Mouse (Mus musculus) yolk sac, embryonic 10.5 days (tissue): ENCODE data around the gene Dtnb.
A peak's percentile ranks its signal among the peaks of the same experiment; 100 is the strongest.
"Not testable (repeated sequence)": the region's sequence is repeated elsewhere in the genome, so short reads cannot be mapped to it uniquely, and the experiment has no call there.

ENCODE experiments used
- DNase-seq: peaks from one replicate; pipeline ENCODE4 v3.0.0-alpha.2; 2017; ENCODE audit warnings: low spot score

Dtnb gene

GRCm38 (mm10) chr12:3660985-3661635 is 88.9 kb downstream of the Dtnb start:
- no peak for DNase-seq

- peak; percentile 45 for DNase-seq
Observed at GRCm38 (mm10) chr12:3662660-3663059, 90.5 kb downstream of the Dtnb start.

- no peak for DNase-seq
Observed at GRCm38 (mm10) chr12:3663386-3663785, 91.2 kb downstream of the Dtnb start.

- DNase-seq: no peak
Observed at GRCm38 (mm10) chr12:3669971-3670381, 97.8 kb downstream of the Dtnb start.

- DNase-seq: no peak
Observed at GRCm38 (mm10) chr12:3671117-3671516, 98.9 kb downstream of the Dtnb start.

- no peak for DNase-seq
Observed at GRCm38 (mm10) chr12:3672786-3673185, 100.6 kb downstream of the Dtnb start.

- no peak for DNase-seq
Observed at GRCm38 (mm10) chr12:3673886-3674285, 101.7 kb downstream of the Dtnb start.

DNA sequence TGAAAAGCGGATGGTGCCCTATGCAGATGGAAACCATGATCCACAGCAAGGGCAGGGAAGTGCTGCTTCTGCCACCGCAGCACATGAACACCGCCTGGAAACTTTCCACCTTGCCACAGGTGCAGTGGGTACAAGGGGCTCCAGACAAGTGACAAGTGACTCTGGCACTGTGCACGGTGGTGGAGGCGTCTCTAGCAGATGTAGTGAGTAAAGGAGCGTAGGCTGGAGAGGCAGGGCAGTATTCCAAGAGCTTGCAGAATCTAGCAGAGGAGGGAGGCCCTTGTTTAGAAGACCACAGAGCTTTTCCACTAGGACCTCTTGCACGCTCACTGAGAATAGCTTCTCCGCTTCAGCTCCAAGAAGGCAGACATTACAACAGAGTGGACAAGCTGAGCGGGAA is 102.7 kb downstream of the Dtnb start:
- DNase-seq: no peak

DNA sequence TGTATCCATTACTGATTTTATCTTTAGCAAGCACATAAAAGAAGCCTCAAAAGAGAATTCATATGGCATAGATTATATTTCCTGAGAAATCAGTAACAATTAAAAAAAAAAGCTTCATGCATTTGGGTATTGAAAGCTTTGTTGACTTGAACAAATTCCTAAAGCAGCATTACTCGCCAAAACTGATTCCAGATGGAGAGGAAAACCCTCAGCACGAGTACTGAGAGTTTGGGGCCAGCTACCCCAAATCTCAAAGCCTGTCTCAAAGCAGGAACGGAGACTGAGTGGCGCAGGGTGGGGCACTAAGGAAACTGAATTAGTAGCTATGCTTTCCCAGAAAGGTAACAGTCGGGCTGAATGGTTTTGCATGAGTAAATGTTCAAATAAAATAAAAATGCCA is 108.5 kb downstream of the Dtnb start:
- no peak for DNase-seq

DNA sequence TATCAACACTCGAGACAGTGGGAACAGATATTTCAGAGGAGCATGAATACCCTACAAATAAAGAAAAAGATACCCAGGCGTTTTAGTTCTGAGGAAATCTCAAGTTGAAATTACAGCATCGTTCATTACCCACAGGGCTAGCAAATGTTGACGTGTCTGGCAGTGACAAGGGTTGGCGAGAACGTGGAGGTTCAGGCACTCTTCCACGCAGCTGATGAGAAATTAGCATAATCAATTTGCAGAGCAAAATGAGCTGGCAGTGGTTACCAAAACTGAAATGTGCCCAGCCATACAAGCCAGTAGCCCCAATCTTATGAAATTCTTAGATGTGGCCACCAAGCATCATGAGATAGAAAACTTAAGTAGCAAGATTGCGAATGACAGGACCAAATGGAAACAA is 110.9 kb downstream of the Dtnb start:
- no peak for DNase-seq

- no peak for DNase-seq
Observed at GRCm38 (mm10) chr12:3686419-3686940, 114.3 kb downstream of the Dtnb start.

- DNase-seq: not testable (repeated sequence)
Observed at GRCm38 (mm10) chr12:3690926-3691529, 118.8 kb downstream of the Dtnb start.

GRCm38 (mm10) chr12:3692795-3693392 is 120.7 kb downstream of the Dtnb start:
- no peak for DNase-seq

GRCm38 (mm10) chr12:3695741-3696501 is 123.7 kb downstream of the Dtnb start:
- no peak for DNase-seq

DNA sequence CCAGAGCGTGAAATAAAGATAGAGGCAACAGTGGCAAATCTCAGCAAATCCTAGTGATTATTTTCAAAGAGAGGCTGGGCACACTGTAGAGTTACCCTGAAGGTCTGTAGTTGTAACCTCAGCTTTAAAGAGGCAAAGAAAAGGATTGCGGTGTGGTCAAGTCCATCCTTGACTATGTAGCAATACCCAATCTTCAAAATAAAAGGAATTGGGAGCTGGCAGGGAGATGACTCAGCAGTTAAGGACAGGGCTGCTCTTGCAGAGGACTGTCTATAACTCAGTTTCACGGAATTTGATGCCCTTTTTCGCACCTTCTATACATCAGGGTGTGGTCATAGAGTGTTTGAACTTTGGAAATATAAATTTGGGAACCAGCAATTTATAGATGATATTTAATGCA is 128.3 kb downstream of the Dtnb start:
- no peak for DNase-seq

GRCm38 (mm10) chr12:3702903-3703302 is 130.7 kb downstream of the Dtnb start:
- DNase-seq: no peak

- no peak for DNase-seq
Observed at GRCm38 (mm10) chr12:3719151-3719721, 147.1 kb downstream of the Dtnb start.

- DNase-seq: no peak
Observed at GRCm38 (mm10) chr12:3720527-3720926, 148.3 kb downstream of the Dtnb start.

GRCm38 (mm10) chr12:3723762-3724161 is 151.6 kb downstream of the Dtnb start:
- DNase-seq: no peak

GRCm38 (mm10) chr12:3724822-3725370 is 152.7 kb downstream of the Dtnb start:
- no peak for DNase-seq

DNA sequence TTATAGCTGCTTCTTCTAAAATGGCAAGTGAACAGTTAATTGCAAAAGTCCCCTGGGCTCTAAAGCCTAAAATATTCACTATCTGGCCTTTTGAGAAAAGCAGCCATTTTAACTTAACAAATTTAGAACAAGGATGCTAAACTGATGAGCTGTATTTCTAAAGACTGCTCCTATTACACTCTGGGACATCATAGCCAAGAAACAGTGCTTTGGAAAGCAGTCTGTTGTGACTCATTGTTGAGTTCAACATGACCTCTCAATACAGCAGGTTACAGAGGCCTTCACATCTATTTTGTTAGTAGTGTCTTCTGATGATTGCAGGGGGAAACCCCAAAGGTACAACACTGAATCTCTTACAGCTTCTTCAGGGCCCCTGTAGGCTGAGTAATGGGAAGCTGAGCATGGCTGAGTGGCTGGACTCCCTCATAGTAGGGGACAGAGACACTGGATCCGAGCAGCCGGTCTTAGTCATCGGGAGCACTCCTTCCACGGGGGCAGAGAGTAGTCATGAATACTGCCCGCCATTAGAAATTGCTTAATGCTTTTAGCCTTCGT is 157.4 kb downstream of the Dtnb start:
- DNase-seq: no peak
